Mouse (Mus musculus) liver, embryonic 14.5 days (tissue): ENCODE measurements around the gene Ccn1.
A peak's percentile ranks its signal among the peaks of the same experiment; 100 is the strongest.

Source experiments
- CTCF ChIP-seq: IDR thresholded peaks from 2 replicates; pipeline ENCODE4 v1.5.1; 2016; ENCODE audit warnings: antibody characterized with exemption, low read depth, control low read depth
- EP300 ChIP-seq: IDR thresholded peaks from 2 replicates; pipeline ENCODE4 v1.6.1; 2016; ENCODE audit warnings: antibody characterized with exemption, low read depth

- TF ChIP-seq CTCF: peak; percentile 75
- TF ChIP-seq EP300: no peak
Measured at GRCm38 (mm10) chr3:145612662-145613061, 37.1 kb downstream of the Ccn1 start.
